Mouse (Mus musculus) myocyte (in vitro differentiated cells): ENCODE results near the gene Plekhm1.

ENCODE experiments used
- MAX ChIP-seq: IDR thresholded peaks from one replicate; pipeline ENCODE4 v1.6.1; 2011; ENCODE audit warnings: low read depth, mild to moderate bottlenecking, control low read depth
- POLR2A ChIP-seq: IDR thresholded peaks from one replicate; pipeline ENCODE4 v1.6.1; 2011; ENCODE audit warnings: low read depth, mild to moderate bottlenecking, control low read depth, moderate library complexity; ENCODE audit not compliant: insufficient read length
- POLR2AphosphoS2 ChIP-seq: IDR thresholded peaks from one replicate; pipeline ENCODE4 v1.6.1; 2011; ENCODE audit warnings: low read depth, control low read depth; ENCODE audit not compliant: insufficient read length
- SRF ChIP-seq: IDR thresholded peaks from one replicate; pipeline ENCODE4 v1.6.1; 2011; ENCODE audit warnings: low read depth; ENCODE audit not compliant: control insufficient read depth, insufficient read length
- TCF12 ChIP-seq: IDR thresholded peaks from one replicate; pipeline ENCODE4 v1.6.1; 2011; ENCODE audit warnings: mild to moderate bottlenecking, control low read depth; ENCODE audit not compliant: poor library complexity, insufficient read depth, severe bottlenecking
- USF1 ChIP-seq: IDR thresholded peaks from one replicate; pipeline ENCODE4 v1.6.1; 2011; ENCODE audit warnings: low read depth, mild to moderate bottlenecking, control low read depth, moderate library complexity

DNA sequence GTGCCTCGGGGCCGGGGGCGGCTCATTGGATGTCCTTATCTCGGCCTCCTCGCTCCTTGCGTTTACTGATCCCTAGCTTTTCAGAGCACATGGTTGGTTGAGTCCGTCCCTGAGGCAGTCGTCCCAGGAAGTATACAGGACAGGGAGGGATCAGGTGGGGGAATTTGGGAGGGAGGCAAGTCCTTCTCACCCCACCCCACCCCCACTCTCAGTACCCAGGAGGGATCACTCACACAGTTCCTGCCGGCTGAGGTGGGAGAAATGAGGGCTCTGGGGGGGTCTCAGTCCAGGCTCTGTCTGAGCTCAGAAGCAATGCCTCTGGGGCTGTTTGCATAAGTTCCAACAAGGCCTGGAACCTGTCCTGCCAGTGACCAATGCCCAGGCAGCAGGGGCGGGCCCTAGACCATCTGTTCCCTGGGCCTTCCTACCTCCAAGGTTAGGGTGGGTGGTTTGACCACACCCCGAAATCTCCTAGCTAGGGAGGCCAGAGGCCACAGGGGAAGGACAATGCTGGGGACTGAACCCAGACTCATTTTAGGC is 56.4 kb downstream of the Plekhm1 start:
- TF ChIP-seq POLR2A (no peak), POLR2AphosphoS2 (no peak), SRF (no peak), MAX (no peak), USF1 (no peak), TCF12 (no peak)
